Mouse (Mus musculus) kidney, postnatal 10 days (tissue): ENCODE data around the gene Ttc9c.

Experiments used
- DNase-seq: peaks from one replicate; pipeline ENCODE4 v3.0.0; 2021; ENCODE audit warnings: mixed read lengths

Ttc9c gene

GRCm38 (mm10) chr19:8773409-8773808 lies 45.7 kb downstream of the Ttc9c start:
- no peak for DNase-seq

GRCm38 (mm10) chr19:8772996-8773395 lies 46.1 kb downstream of the Ttc9c start:
- no peak for DNase-seq

GRCm38 (mm10) chr19:8770567-8771270 lies 48.4 kb downstream of the Ttc9c start, which contains the start of gene Tmem223:
Tmem223 (plus strand) TSS chr19:8770996.
- DNase-seq: peak; percentile 90

- no peak for DNase-seq
These were observed 53.6 kb downstream of the Ttc9c start for GRCm38 (mm10) chr19:8765562-8765961.

GRCm38 (mm10) chr19:8763276-8763675 lies 55.9 kb downstream of the Ttc9c start:
- no peak for DNase-seq

GRCm38 (mm10) chr19:8760757-8761156 lies 58.4 kb downstream of the Ttc9c start:
- DNase-seq: no peak
